Mouse (Mus musculus) right cerebral cortex, postnatal 4 days (tissue): ENCODE measurements at regions not wholly inside any gene's neighbourhood (a gene's known extent, or its start where the extent isn't known, plus 50 kb on each side); places are given as distances from the start of the nearest gene placed in this dataset.

Experiments
- DNase-seq: peaks from one replicate; pipeline ENCODE4 v3.0.0-alpha.2; 2022

- no peak for DNase-seq
These were observed 366.5 kb upstream of the Atp11b start for GRCm38 (mm10) chr3:35387386-35387785.

DNA sequence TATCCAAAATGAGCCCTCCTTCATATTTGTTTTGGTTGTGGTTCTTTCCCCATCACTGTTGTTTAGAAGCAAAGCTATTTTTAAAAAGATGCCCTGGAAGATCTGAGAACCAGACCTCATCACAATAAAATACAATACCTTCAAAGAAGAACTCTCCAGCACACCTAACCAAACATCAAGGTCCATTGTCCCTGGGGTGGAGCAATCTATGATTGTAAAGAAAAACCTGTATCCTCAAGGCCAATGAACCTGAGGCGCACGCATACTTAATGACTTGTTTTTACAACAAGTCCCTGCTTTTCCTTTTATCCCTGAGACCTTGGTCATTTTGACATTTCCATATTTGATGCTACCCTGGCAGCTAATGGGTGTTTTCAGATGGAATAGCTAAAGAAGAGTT, 361.2 kb upstream of the Atp11b start:
- DNase-seq, result no peak

- no peak for DNase-seq
These were observed 353.7 kb upstream of the Atp11b start for GRCm38 (mm10) chr3:35400213-35400612.

DNA sequence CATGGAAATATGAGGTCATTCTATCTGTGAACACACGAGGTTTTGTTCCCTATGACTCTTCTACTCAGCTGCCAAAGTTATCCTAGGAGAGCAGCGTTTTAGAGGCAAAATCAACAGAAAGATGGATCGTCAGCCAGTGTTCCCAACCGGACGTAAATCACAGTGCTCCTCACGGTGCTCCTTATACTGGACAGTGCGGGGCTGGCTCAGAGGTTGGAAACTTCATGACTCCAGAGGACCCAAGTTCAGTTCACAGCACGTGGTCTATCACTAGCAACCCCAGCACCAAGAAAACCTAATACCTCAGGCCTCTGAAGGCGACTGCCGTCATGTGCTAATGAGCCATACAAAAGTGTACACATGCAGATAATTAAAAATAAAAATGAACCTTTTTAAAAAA, 351.2 kb upstream of the Atp11b start:
- DNase-seq, result no peak

- DNase-seq, result no peak
These were observed 350.0 kb upstream of the Atp11b start for GRCm38 (mm10) chr3:35403952-35404351.

- no peak for DNase-seq
These were observed 349.2 kb upstream of the Atp11b start for GRCm38 (mm10) chr3:35404492-35405390.

DNA sequence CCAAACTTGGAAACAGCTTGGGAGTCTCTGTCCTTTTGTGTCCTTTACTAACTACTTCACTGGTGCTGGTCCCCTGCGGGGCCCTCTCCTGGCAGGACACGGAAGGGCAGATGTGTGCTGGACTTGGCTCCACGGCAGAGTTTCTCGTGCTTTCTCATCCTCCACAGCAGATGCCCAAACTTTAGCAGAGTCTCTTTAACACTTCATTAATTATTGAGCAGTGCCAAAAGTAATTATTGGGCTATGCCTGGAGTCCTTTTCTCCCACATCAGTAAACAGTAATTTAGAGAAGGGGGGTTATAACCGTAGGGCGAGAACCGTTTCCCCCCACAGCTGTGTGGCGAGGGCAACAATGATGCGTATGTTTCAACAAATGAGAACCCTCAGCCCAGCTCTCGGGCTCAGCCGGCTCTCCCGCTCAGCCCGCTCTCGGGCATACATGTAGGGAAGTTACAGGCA, 348.3 kb upstream of the Atp11b start:
- peak; percentile 47 for DNase-seq

GRCm38 (mm10) chr3:35437687-35438086, 316.2 kb upstream of the Atp11b start:
- DNase-seq, result no peak

GRCm38 (mm10) chr3:35462858-35463257, 291.0 kb upstream of the Atp11b start:
- DNase-seq, result no peak

- DNase-seq, result no peak
These were observed 289.5 kb upstream of the Atp11b start for GRCm38 (mm10) chr3:35464212-35464911.

DNA sequence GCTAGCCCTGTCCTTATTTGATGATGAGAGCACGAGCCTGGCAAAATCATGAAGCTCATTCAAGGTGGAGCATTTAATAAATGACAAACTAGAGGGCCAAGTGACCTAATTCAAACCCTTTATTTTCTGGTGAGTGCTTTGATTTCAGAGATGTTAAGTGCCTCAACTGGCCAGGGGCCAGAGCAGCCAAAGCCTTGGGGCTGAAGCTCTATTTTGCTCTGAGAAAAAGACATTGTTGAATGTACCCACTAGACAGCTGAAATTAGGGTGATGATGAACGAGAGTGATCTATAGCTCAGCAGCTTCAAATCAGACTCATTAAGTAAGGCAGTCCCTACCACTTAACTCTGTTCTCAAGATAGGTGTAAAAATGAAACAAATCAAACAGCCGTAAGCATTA, 287.9 kb upstream of the Atp11b start:
- no peak for DNase-seq

- no peak for DNase-seq
These were observed 280.6 kb upstream of the Atp11b start for GRCm38 (mm10) chr3:35473351-35473750.

- DNase-seq, result no peak
These were observed 279.5 kb upstream of the Atp11b start for GRCm38 (mm10) chr3:35474361-35474760.

DNA sequence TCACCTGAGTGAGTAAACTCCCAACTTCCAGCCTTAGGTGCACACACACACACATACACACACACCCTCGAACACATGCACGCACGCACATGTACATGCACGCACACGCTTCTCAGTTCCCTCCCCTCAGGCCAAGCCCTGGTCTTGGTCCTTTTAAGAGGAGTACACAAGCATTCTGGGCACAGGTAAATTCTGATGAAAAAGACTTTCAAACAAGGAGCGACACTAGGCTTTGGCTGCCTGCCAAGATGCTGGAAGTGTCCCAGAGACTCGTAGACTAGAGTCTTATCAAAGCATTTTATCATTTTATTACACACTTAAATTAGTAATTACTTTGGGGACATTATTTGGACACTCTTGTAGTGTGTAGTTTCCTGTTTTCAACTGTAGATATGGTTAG, 278.6 kb upstream of the Atp11b start:
- peak; percentile 48 for DNase-seq

- DNase-seq, result peak; percentile 19
These were observed 272.9 kb upstream of the Atp11b start for GRCm38 (mm10) chr3:35480714-35481695.

GRCm38 (mm10) chr3:35481841-35482240, 272.1 kb upstream of the Atp11b start:
- DNase-seq, result peak; percentile 28

DNA sequence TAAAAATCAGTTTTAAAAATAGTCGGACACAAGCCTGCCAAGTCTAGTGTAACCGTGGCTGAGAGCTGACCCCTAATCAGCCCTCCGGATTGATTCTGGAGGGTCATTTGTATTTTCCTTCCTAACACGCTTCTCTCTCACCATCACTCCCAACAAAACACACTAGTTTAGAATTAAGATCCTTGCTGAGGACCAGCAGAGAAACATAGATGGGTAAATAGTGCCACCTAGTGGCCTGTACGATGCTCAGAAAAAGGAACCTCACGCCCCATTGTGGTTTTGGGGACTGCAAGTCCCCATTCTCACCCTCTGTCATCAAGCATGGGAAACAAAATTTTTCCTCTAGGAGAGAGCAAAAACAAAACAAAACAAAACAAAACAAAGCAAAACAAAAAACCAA, 271.6 kb upstream of the Atp11b start:
- DNase-seq, result peak; percentile 46

- DNase-seq, result no peak
These were observed 271.1 kb upstream of the Atp11b start for GRCm38 (mm10) chr3:35482759-35483158.

GRCm38 (mm10) chr3:35496027-35496824, 257.7 kb upstream of the Atp11b start:
- no peak for DNase-seq

DNA sequence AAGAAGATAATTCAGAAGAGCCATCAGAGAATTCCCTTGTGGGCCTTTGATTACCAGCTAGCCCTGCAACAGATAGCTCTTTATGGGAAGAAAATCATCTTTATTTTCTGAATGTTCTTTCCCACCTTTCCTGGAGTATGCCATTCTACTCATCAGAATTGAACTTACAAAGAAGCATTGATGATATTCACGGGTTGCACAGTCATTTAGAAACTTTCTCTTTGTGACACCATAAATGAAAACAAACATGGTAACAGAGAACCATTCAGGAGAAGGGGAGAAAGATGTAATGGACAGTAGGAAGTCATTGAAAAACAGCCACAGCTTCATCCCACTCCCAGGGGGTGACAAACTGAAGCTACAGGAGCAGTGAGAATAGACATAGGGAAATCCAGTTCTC, 243.6 kb upstream of the Atp11b start:
- no peak for DNase-seq

DNA sequence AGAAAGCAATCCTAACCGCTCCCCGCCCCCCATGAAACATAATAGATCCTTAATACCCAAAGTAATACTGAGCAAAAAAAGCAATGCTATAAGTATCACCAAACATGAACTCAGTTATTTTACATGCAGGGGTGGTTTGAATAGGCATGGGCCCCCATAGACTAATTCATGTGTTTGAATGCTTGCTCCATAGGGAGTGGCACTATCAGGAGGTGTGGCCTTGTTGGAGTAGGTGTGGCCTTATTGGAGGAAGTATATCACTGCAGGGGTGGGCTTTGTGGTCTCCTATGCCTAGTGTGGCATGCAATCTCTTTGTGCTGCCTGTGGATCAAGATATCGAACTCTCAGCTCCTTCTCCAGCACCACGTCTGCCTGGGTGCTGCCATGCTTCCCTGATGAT, 237.4 kb upstream of the Atp11b start:
- DNase-seq, result no peak

- DNase-seq, result peak; percentile 16
These were observed 233.8 kb upstream of the Atp11b start for GRCm38 (mm10) chr3:35520131-35520530.
